Mouse (Mus musculus) neural tube, embryonic 15.5 days (tissue): Measurements from ENCODE around the gene Tnnt1. TPM values are rescaled to one million over a fixed set of nuclear protein-coding genes. Genes with fewer than 3 reads are reported as not detected.
A peak's percentile ranks its signal among the peaks of the same experiment; 100 is the strongest.

Source experiments
- ATAC-seq: fragments of 200-750 bp; cut with Nextera tagmentation; 2 replicates; pipeline ENCODE4 v1.8.0; 2017; ENCODE audit warnings: mild to moderate bottlenecking, moderate TSS enrichment, moderate library complexity; ENCODE audit not compliant: low FRiP score
- H3K27ac ChIP-seq: fragments of 300-500 bp; sonication (generic); replicated peaks from 2 replicates; pipeline ENCODE4 v1.5.1; 2015; ENCODE audit warnings: mild to moderate bottlenecking, inconsistent platforms
- H3K27me3 ChIP-seq: fragments of 300-500 bp; sonication (generic); replicated peaks from 2 replicates; pipeline ENCODE4 v1.6.1; 2015; ENCODE audit warnings: inconsistent platforms
- H3K36me3 ChIP-seq: fragments of 300-500 bp; sonication (generic); 2 replicates; pipeline ENCODE4 v1.6.1; 2015; ENCODE audit warnings: inconsistent platforms
- H3K4me1 ChIP-seq: fragments of 300-500 bp; sonication (generic); 2 replicates; pipeline ENCODE4 v1.6.1; 2015; ENCODE audit warnings: inconsistent platforms
- H3K4me2 ChIP-seq: fragments of 300-500 bp; sonication (generic); 2 replicates; pipeline ENCODE4 v1.6.1; 2015; ENCODE audit warnings: inconsistent platforms, mild to moderate bottlenecking, moderate library complexity
- H3K4me3 ChIP-seq: fragments of 300-500 bp; sonication (generic); replicated peaks from 2 replicates; pipeline ENCODE4 v1.5.1; 2015; ENCODE audit warnings: mild to moderate bottlenecking, inconsistent platforms
- H3K9ac ChIP-seq: fragments of 300-500 bp; sonication (generic); replicated peaks from 2 replicates; pipeline ENCODE4 v1.6.1; 2015; ENCODE audit warnings: mild to moderate bottlenecking, inconsistent platforms
- H3K9me3 ChIP-seq: fragments of 300-500 bp; sonication (generic); replicated peaks from 2 replicates; pipeline ENCODE4 v1.6.1; 2016; ENCODE audit warnings: inconsistent platforms
- WGBS: fragments of 180-500 bp; shearing (Covaris S2); methylation state at CpG from one replicate; pipeline ENCODE4 v1.1.7; 2015; ENCODE audit warnings: mixed read lengths; 5-methylcytosine and 5-hydroxymethylcytosine counted together
- polyA plus RNA-seq: library from polyadenylated mRNA; unstranded; fragments of >200 nt; fragmentation: Nextera tagmentation; extraction: Ambion mirVana; gene quantifications from 2 replicates; pipeline ENCODE4 v1.2.1, GENCODE M21; 2015

Gene Tnnt1
- polyA plus RNA-seq, 1 experiment from 2014 or later, result 29.5 TPM

GRCm38 (mm10) chr7:4515853-4516252, 329 bp downstream of the Tnnt1 start:
- Histone ChIP-seq H3K9ac (no peak overlapping the region), H3K9me3 (no peaks in the 10 kb centered on the region), H3K4me1 (peaks cover 3% of the 10 kb centered on the region), H3K4me3 (no peak overlapping the region), H3K27me3 (peaks cover 4% of the 10 kb centered on the region), H3K4me2 (no peak overlapping the region), H3K27ac (no peak overlapping the region), H3K36me3 (no peaks in the 10 kb centered on the region)
- no peak for ATAC-seq
- 48% methylated on average over 6 of the region's 6 CpGs for WGBS

GRCm38 (mm10) chr7:4513829-4514712, 2.1 kb downstream of the Tnnt1 start:
- ATAC-seq, result no peak
- H3K4me3 ChIP-seq, result no peak overlapping the region
- H3K9ac ChIP-seq, result no peak overlapping the region
- H3K4me2 ChIP-seq, result no peak overlapping the region
- H3K36me3 ChIP-seq, result no peaks in the 10 kb centered on the region
- no peaks in the 10 kb centered on the region for H3K27me3 ChIP-seq
- 63% methylated on average over 6 of the region's 6 CpGs for WGBS
- no peaks in the 10 kb centered on the region for H3K9me3 ChIP-seq
- H3K4me1 ChIP-seq, result no peaks in the 10 kb centered on the region
- H3K27ac ChIP-seq, result no peak overlapping the region

- Histone ChIP-seq H3K4me1 (no peaks in the 10 kb centered on the region), H3K4me2 (no peak overlapping the region), H3K27me3 (peaks cover 3% of the 10 kb centered on the region; the same call in 1 of the 2 replicates), H3K4me3 (no peak overlapping the region), H3K9ac (no peak overlapping the region), H3K9me3 (no peaks in the 10 kb centered on the region), H3K36me3 (no peaks in the 10 kb centered on the region), H3K27ac (no peak overlapping the region)
- no peak for ATAC-seq
- WGBS, result 32% methylated on average over 13 of the region's 13 CpGs
These were observed 2.9 kb downstream of the Tnnt1 start for GRCm38 (mm10) chr7:4513236-4513635.

GRCm38 (mm10) chr7:4511489-4512224, 4.5 kb downstream of the Tnnt1 start:
- Histone ChIP-seq H3K4me3 (no peak overlapping the region), H3K36me3 (no peaks in the 10 kb centered on the region), H3K9ac (no peak overlapping the region), H3K27me3 (peaks cover 3% of the 10 kb centered on the region; the same call in 1 of the 2 replicates), H3K4me2 (no peak overlapping the region), H3K27ac (no peak overlapping the region), H3K4me1 (no peaks in the 10 kb centered on the region), H3K9me3 (no peaks in the 10 kb centered on the region)
- ATAC-seq, result no peak
- 78% methylated on average over 8 of the region's 8 CpGs for WGBS

- Histone ChIP-seq H3K27ac (no peak overlapping the region), H3K4me1 (no peaks in the 10 kb centered on the region), H3K9me3 (no peaks in the 10 kb centered on the region), H3K4me3 (no peak overlapping the region), H3K27me3 (peaks cover 3% of the 10 kb centered on the region; the same call in 1 of the 2 replicates), H3K36me3 (no peaks in the 10 kb centered on the region), H3K4me2 (0 out of 2 replicates have a peak overlapping the region, but pooled peaks have one; percentile 9), H3K9ac (no peak overlapping the region)
- 20% methylated on average over 24 of the region's 24 CpGs for whole genome bisulfite sequencing
- peak; percentile 35 for ATAC-seq
These were observed 6.1 kb downstream of the Tnnt1 start for GRCm38 (mm10) chr7:4509863-4510608.

GRCm38 (mm10) chr7:4508739-4509116, 7.5 kb downstream of the Tnnt1 start:
- H3K4me1 ChIP-seq, result no peaks in the 10 kb centered on the region
- no peak overlapping the region for H3K27ac ChIP-seq
- H3K4me3 ChIP-seq, result no peak overlapping the region
- H3K9me3 ChIP-seq, result no peaks in the 10 kb centered on the region
- no peak for ATAC-seq
- WGBS, result 92% methylated on average over 8 of the region's 8 CpGs
- H3K36me3 ChIP-seq, result no peaks in the 10 kb centered on the region
- peaks cover 3% of the 10 kb centered on the region; the same call in 1 of the 2 replicates for H3K27me3 ChIP-seq
- H3K9ac ChIP-seq, result no peak overlapping the region
- no peak overlapping the region for H3K4me2 ChIP-seq

- Histone ChIP-seq H3K4me2 (no peak overlapping the region), H3K27me3 (peaks cover 3% of the 10 kb centered on the region; the same call in 1 of the 2 replicates), H3K9ac (no peak overlapping the region), H3K27ac (no peak overlapping the region), H3K9me3 (no peaks in the 10 kb centered on the region), H3K4me1 (no peaks in the 10 kb centered on the region), H3K36me3 (no peaks in the 10 kb centered on the region), H3K4me3 (no peak overlapping the region)
- 74% methylated on average over 27 of the region's 32 CpGs for WGBS
- no peak for ATAC-seq
These were observed 8.0 kb downstream of the Tnnt1 start for GRCm38 (mm10) chr7:4508062-4508738.

- H3K27ac ChIP-seq, result no peak overlapping the region
- no peaks in the 10 kb centered on the region for H3K36me3 ChIP-seq
- WGBS, result 68% methylated on average over 3 of the region's 4 CpGs
These were observed 9.0 kb downstream of the Tnnt1 start for GRCm38 (mm10) chr7:4507220-4507619.

GRCm38 (mm10) chr7:4504646-4505435, 11.3 kb downstream of the Tnnt1 start:
- Histone ChIP-seq H3K9me3 (no peaks in the 10 kb centered on the region), H3K4me1 (peaks cover 20% of the 10 kb centered on the region), H3K4me3 (no peak overlapping the region), H3K4me2 (no peak overlapping the region), H3K36me3 (no peaks in the 10 kb centered on the region), H3K27ac (no peak overlapping the region), H3K9ac (no peak overlapping the region), H3K27me3 (peaks cover 3% of the 10 kb centered on the region; the same call in 1 of the 2 replicates)
- no peak for ATAC-seq
- 60% methylated on average over 11 of the region's 11 CpGs for WGBS

More at GRCm38 (mm10) chr7:4507220-4507619, 9.0 kb downstream of the Tnnt1 start:
- no peak for ATAC-seq
- no peak overlapping the region for H3K9ac ChIP-seq
- peaks cover 3% of the 10 kb centered on the region; the same call in 1 of the 2 replicates for H3K27me3 ChIP-seq
- H3K9me3 ChIP-seq, result no peaks in the 10 kb centered on the region
- H3K4me2 ChIP-seq, result no peak overlapping the region
- H3K4me3 ChIP-seq, result no peak overlapping the region
- H3K4me1 ChIP-seq, result peaks cover 8% of the 10 kb centered on the region

- 89% methylated on average over 5 of the region's 5 CpGs for WGBS
- Histone ChIP-seq H3K36me3 (no peaks in the 10 kb centered on the region), H3K9ac (no peak overlapping the region), H3K4me1 (peaks cover 30% of the 10 kb centered on the region), H3K4me2 (no peak overlapping the region), H3K4me3 (no peak overlapping the region), H3K27ac (no peak overlapping the region), H3K9me3 (no peaks in the 10 kb centered on the region), H3K27me3 (peaks cover 2% of the 10 kb centered on the region; the same call in 1 of the 2 replicates)
- ATAC-seq, result no peak
These were observed 12.3 kb downstream of the Tnnt1 start for GRCm38 (mm10) chr7:4503858-4504257.
